Mouse (Mus musculus): ENCODE results near the gene Pus10. TPM values are rescaled to one million over a fixed set of nuclear protein-coding genes. Genes with fewer than 3 reads are reported as not detected.

The Pus10 gene
- polyA plus RNA-seq, 1 experiment from 2014 or later, result 11.1 TPM

DNA sequence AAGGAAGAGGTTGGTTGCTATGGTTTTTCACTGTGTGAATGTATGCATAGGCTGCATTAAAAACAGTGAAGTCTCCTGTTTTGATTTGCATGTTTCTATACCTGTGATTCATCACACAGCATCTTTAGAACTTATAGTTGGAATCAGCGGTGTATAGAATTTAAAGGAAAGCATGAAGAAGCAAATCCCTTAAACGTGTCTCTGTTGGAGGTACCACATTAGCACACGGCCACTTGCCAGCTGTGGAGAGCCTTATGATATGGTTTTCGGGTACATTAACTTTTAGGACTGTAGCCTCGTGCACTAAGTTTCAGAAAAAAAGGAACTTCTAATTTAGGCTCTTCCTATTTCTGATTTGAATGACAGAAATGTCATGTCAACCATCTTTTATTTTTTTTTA lies 17.1 kb downstream of the Pus10 start:
- no peaks in the 10 kb centered on the region for H3K36me3 ChIP-seq (ENCODE audit: insufficient read depth, low read length)
- ATAC-seq (no peak), DNase-seq (ENCODE audit: low spot score) (no peak)
- no peak overlapping the region for H3K4me3 ChIP-seq (ENCODE audit: low read depth, low read length)
- H3K27me3 ChIP-seq (replicated peaks; ENCODE audit: insufficient read depth, low read length), result no peaks in the 10 kb centered on the region
- H3K9ac ChIP-seq (replicated peaks; ENCODE audit: low read depth), result no peak overlapping the region
- H3K27ac ChIP-seq (ENCODE audit: low read length), result no peak overlapping the region
- 85% methylated on average over 5 of the region's 5 CpGs for WGBS
- H3K4me1 ChIP-seq (ENCODE audit: insufficient read depth, low read depth, low read length), result no peaks in the 10 kb centered on the region
- TF ChIP-seq EP300 (IDR thresholded peaks at IDR 0.05) (no peak), CTCF (IDR thresholded peaks at IDR 0.05) (no peak)
- no peak overlapping the region for H3K4me2 ChIP-seq (replicated peaks; ENCODE audit: low read depth, low read length)
- H3K9me3 ChIP-seq (ENCODE audit: low read length), result no peaks in the 10 kb centered on the region

DNA sequence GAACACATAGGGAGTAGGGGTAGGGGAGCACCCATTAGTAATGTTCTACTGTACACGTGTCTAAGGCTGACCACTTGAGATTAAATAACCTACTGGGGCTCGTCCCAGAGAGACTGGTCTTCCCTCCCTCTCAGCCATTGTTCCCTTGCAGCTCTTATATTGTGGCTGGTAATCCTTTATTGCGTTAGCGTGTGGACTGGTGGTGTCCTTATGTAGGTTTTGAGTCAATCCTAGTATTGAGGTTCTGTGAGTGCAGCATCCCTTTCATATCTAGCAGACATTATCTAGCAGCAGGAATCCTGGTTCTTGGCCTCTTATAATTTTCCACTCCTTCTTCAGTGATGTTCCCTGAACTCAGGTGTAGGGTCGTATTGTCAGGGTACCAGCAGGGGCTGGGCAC lies 21.2 kb downstream of the Pus10 start:
- no peaks in the 10 kb centered on the region for H3K36me3 ChIP-seq (ENCODE audit: insufficient read depth, low read length)
- no peak for DNase-seq (ENCODE audit: low spot score)
- no peak for ATAC-seq
- no peak for TF ChIP-seq EP300 (IDR thresholded peaks at IDR 0.05)
- no peak for TF ChIP-seq CTCF (IDR thresholded peaks at IDR 0.05)
- no peak overlapping the region for H3K9ac ChIP-seq (replicated peaks; ENCODE audit: low read depth)
- no peaks in the 10 kb centered on the region for H3K27me3 ChIP-seq (replicated peaks; ENCODE audit: insufficient read depth, low read length)
- H3K27ac ChIP-seq (ENCODE audit: low read length), result no peak overlapping the region
- 85% methylated on average over 5 of the region's 5 CpGs for WGBS
- no peak overlapping the region for H3K4me3 ChIP-seq (ENCODE audit: low read depth, low read length)
- H3K9me3 ChIP-seq (ENCODE audit: low read length), result no peaks in the 10 kb centered on the region
- H3K4me1 ChIP-seq (ENCODE audit: insufficient read depth, low read depth, low read length), result no peaks in the 10 kb centered on the region
- H3K4me2 ChIP-seq (replicated peaks; ENCODE audit: low read depth, low read length), result no peak overlapping the region

DNA sequence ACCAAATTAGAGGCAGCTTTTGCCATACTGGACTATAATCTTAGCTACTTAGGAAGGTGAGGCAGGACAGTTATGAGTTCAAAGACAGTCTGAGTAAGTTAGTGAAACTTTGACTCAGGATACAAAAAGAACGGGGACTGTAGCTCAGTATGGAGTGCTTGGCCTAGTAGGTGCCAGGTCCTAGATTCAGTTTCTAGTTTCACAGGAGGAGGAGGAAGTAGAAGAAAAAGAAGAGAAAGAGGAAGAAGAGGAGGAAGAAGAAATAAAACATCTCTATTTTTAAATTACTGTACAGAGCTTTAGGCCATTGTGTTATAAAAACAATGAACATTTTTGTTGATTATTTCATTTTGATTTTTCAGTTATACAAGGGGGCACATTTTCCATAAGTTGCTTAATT lies 22.6 kb downstream of the Pus10 start:
- ATAC-seq (no peak), DNase-seq (ENCODE audit: low spot score) (no peak)
- H3K9ac ChIP-seq (replicated peaks; ENCODE audit: low read depth), result no peak overlapping the region
- no peak overlapping the region for H3K4me2 ChIP-seq (replicated peaks; ENCODE audit: low read depth, low read length)
- H3K4me3 ChIP-seq (ENCODE audit: low read depth, low read length), result no peak overlapping the region
- H3K27ac ChIP-seq (ENCODE audit: low read length), result no peak overlapping the region
- no peaks in the 10 kb centered on the region for H3K9me3 ChIP-seq (ENCODE audit: low read length)
- WGBS, result 92% methylated on average over 1 of the region's 1 CpGs
- H3K36me3 ChIP-seq (ENCODE audit: insufficient read depth, low read length), result no peaks in the 10 kb centered on the region
- no peaks in the 10 kb centered on the region for H3K4me1 ChIP-seq (ENCODE audit: insufficient read depth, low read depth, low read length)
- H3K27me3 ChIP-seq (replicated peaks; ENCODE audit: insufficient read depth, low read length), result no peaks in the 10 kb centered on the region
- no peak for TF ChIP-seq CTCF (IDR thresholded peaks at IDR 0.05)
- TF ChIP-seq EP300 (IDR thresholded peaks at IDR 0.05), result no peak

DNA sequence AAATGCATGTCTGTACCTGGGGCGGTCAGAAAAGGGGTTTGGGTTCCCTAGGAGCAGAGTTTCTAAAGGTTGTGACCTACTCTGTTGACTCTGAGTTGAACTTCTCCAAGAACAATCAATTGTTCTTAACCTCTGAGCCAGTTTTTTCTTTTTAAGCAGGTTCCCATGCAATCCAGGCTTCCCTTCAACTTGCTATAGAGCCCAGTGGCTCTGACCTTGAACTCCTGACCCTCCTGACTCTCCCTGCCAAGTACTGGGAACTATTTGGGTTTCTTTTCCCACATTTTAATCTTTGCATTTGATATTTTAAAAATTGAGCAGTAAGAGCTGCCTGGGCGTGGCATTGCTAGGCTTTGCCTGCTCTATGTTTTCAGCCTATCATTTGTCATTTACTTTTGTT lies 27.8 kb downstream of the Pus10 start:
- Histone ChIP-seq H3K9ac (replicated peaks; ENCODE audit: low read depth) (no peak overlapping the region), H3K27me3 (replicated peaks; ENCODE audit: insufficient read depth, low read length) (no peaks in the 10 kb centered on the region), H3K4me2 (replicated peaks; ENCODE audit: low read depth, low read length) (no peak overlapping the region), H3K4me1 (ENCODE audit: insufficient read depth, low read depth, low read length) (no peaks in the 10 kb centered on the region), H3K9me3 (ENCODE audit: low read length) (no peaks in the 10 kb centered on the region), H3K36me3 (ENCODE audit: insufficient read depth, low read length) (no peaks in the 10 kb centered on the region), H3K27ac (ENCODE audit: low read length) (no peak overlapping the region), H3K4me3 (ENCODE audit: low read depth, low read length) (no peak overlapping the region)
- 93% methylated on average over 2 of the region's 2 CpGs for WGBS
- ATAC-seq (no peak), DNase-seq (ENCODE audit: low spot score) (no peak)
- TF ChIP-seq CTCF (IDR thresholded peaks at IDR 0.05) (no peak), EP300 (IDR thresholded peaks at IDR 0.05) (no peak)

DNA sequence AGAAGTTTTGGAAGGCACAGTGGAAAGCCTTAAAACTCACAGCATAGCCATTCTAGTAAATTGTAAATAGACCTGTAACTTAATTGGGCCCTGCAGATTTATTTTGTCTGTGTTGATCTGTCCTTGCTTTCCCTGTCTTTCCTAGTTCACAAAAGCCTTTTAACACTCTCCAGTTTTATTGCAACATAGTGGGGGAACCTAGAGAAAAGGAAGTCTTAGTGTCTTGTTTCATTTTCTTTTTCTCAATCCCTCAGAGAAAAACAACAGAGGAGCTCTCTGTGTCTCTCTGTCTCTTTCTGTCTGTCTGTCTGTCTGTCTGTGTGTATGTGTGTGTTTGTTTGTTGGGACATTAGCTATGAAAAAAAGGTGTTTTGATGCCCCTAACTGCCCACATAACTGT lies 30.4 kb downstream of the Pus10 start:
- no peak for ATAC-seq
- Histone ChIP-seq H3K9ac (replicated peaks; ENCODE audit: low read depth) (no peak overlapping the region), H3K4me1 (ENCODE audit: insufficient read depth, low read depth, low read length) (no peaks in the 10 kb centered on the region), H3K27me3 (replicated peaks; ENCODE audit: insufficient read depth, low read length) (no peaks in the 10 kb centered on the region), H3K27ac (ENCODE audit: low read length) (no peak overlapping the region), H3K9me3 (ENCODE audit: low read length) (no peaks in the 10 kb centered on the region), H3K4me3 (ENCODE audit: low read depth, low read length) (no peak overlapping the region), H3K4me2 (replicated peaks; ENCODE audit: low read depth, low read length) (no peak overlapping the region), H3K36me3 (ENCODE audit: insufficient read depth, low read length) (no peaks in the 10 kb centered on the region)
- TF ChIP-seq EP300 (IDR thresholded peaks at IDR 0.05), result no peak
- no peak for TF ChIP-seq CTCF (IDR thresholded peaks at IDR 0.05)
- peak; percentile 40 for DNase-seq (ENCODE audit: low spot score)

DNA sequence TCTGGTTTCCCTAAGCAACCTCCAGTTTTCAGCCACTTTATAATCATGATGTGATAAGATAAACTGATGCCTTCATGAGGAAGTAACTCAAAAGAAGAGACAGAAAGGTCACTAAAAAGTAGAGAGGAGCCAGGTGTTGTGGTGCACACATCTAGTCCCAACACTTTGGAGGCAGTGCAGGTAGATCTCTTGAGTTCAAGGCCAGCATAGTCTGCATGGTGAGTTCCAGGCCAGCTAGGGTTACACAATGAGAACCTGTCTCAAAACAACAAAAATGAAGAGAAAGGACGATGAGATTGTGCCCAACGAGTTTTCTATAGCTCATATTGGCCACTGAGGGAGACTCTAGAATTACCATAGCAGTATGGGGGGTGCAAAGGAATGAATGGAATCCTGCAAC lies 33.1 kb downstream of the Pus10 start:
- no peak overlapping the region for H3K4me3 ChIP-seq (ENCODE audit: low read depth, low read length)
- 65% methylated on average over 2 of the region's 2 CpGs for WGBS

GRCm38 (mm10) chr11:23699414-23700095 lies 34.1 kb downstream of the Pus10 start:
- H3K4me3 ChIP-seq (ENCODE audit: low read depth, low read length), result no peak overlapping the region
- ATAC-seq, result no peak
- H3K27ac ChIP-seq (ENCODE audit: low read length), result no peak overlapping the region
- no peak overlapping the region for H3K9ac ChIP-seq (replicated peaks; ENCODE audit: low read depth)
- DNase-seq (ENCODE audit: low spot score), result no peak
- H3K4me1 ChIP-seq (ENCODE audit: insufficient read depth, low read depth, low read length), result no peaks in the 10 kb centered on the region
- H3K4me2 ChIP-seq (replicated peaks; ENCODE audit: low read depth, low read length), result no peak overlapping the region
- no peaks in the 10 kb centered on the region for H3K36me3 ChIP-seq (ENCODE audit: insufficient read depth, low read length)
- no peaks in the 10 kb centered on the region for H3K9me3 ChIP-seq (ENCODE audit: low read length)
- H3K27me3 ChIP-seq (replicated peaks; ENCODE audit: insufficient read depth, low read length), result no peaks in the 10 kb centered on the region
- 62% methylated on average over 3 of the region's 3 CpGs for WGBS
- TF ChIP-seq CTCF (IDR thresholded peaks at IDR 0.05) (no peak), EP300 (IDR thresholded peaks at IDR 0.05) (no peak)

More for the DNA sequence above, 33.1 kb downstream of the Pus10 start:
- no peaks in the 10 kb centered on the region for H3K4me1 ChIP-seq (ENCODE audit: insufficient read depth, low read depth, low read length)
- no peaks in the 10 kb centered on the region for H3K36me3 ChIP-seq (ENCODE audit: insufficient read depth, low read length)
- no peak overlapping the region for H3K4me2 ChIP-seq (replicated peaks; ENCODE audit: low read depth, low read length)
- H3K27ac ChIP-seq (ENCODE audit: low read length), result no peak overlapping the region
- ATAC-seq, result no peak
- H3K9ac ChIP-seq (replicated peaks; ENCODE audit: low read depth), result no peak overlapping the region
- no peak for DNase-seq (ENCODE audit: low spot score)
- H3K9me3 ChIP-seq (ENCODE audit: low read length), result no peaks in the 10 kb centered on the region
- H3K27me3 ChIP-seq (replicated peaks; ENCODE audit: insufficient read depth, low read length), result no peaks in the 10 kb centered on the region
- TF ChIP-seq EP300 (IDR thresholded peaks at IDR 0.05) (no peak), CTCF (IDR thresholded peaks at IDR 0.05) (no peak)
